Mouse (Mus musculus): Measurements from ENCODE around the gene Efhd1. TPM values are rescaled to one million over a fixed set of nuclear protein-coding genes. Genes with fewer than 3 reads are reported as not detected.

Efhd1 gene
- polyA plus RNA-seq, 1 experiment from 2014 or later = 1.1 TPM

DNA sequence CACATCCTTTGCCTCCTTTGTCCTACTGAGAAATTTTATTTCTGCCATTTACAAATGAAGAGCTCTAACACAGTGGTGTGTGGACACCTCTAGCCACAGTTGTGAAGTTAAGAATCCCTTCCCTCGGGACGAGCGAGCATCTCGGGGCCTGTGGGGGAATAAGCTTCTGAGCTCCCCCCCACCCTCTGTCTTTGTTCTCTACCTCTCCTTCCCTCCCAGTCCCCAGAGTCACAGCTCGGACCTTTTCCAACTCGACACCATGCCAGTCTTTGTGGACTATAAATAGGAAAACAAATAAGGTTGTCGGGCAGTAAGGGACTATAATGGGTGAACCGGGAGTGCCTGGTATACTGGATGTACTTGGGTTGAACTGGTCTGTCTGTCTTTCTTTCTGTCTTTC, 27.3 kb downstream of the Efhd1 start:
- no peaks in the 10 kb centered on the region for H3K36me3 ChIP-seq (ENCODE audit: poor library complexity, severe bottlenecking)
- no peak overlapping the region for H3K4me2 ChIP-seq
- no peaks in the 10 kb centered on the region for H3K9me3 ChIP-seq (replicated peaks)
- no peak overlapping the region for H3K27ac ChIP-seq
- 59% methylated on average over 8 of the region's 8 CpGs for WGBS
- H3K4me3 ChIP-seq = no peak overlapping the region
- no peak overlapping the region for H3K9ac ChIP-seq
- H3K27me3 ChIP-seq = no peaks in the 10 kb centered on the region
- no peak for ATAC-seq
- H3K4me1 ChIP-seq = no peaks in the 10 kb centered on the region

DNA sequence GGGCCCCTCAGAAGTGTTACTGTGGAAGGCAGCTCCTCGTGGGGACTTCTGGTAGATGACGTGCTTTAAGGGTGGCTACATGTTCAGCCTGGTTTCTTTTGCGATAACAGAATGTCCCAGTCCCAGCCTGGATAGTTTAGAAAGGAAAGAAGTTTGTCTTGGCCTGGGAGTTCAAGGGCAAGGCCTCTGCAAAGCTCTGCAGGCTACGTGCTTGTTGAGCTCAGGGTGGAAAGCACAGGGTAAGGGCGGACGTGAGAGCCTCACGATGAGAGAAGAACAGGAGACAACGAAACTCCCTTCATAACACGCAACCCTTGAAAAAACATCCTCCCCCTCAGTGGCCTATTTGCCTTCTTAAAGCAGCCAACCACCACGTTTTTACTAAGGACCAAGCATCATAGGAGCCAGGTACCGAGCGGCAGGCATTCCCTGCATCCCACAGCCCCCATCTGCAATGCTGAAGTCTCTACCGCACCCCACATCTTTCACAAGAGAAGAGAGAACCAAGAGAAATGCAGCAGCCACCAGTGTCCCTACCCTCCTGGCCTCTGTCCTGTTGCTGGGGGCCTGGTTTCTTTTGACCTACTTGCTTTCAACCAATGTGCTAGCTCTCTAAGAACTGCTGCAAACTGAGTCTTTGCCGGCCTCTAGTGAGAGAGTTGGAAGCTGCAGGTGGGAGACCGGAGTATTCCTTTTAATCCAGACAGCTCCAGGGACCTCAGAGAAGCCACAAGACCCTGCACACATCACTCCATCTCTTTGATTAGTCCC, 28.4 kb downstream of the Efhd1 start:
- Histone ChIP-seq H3K36me3 (ENCODE audit: poor library complexity, severe bottlenecking) (no peaks in the 10 kb centered on the region), H3K9me3 (replicated peaks) (no peaks in the 10 kb centered on the region), H3K27ac (no peak overlapping the region), H3K4me2 (no peak overlapping the region), H3K4me3 (no peak overlapping the region), H3K27me3 (no peaks in the 10 kb centered on the region), H3K4me1 (no peaks in the 10 kb centered on the region), H3K9ac (no peak overlapping the region)
- 68% methylated on average over 15 of the region's 15 CpGs for WGBS
- ATAC-seq = no peak

GRCm38 (mm10) chr1:87294063-87294710, 30.0 kb downstream of the Efhd1 start:
- WGBS = 76% methylated on average over 4 of the region's 4 CpGs

DNA sequence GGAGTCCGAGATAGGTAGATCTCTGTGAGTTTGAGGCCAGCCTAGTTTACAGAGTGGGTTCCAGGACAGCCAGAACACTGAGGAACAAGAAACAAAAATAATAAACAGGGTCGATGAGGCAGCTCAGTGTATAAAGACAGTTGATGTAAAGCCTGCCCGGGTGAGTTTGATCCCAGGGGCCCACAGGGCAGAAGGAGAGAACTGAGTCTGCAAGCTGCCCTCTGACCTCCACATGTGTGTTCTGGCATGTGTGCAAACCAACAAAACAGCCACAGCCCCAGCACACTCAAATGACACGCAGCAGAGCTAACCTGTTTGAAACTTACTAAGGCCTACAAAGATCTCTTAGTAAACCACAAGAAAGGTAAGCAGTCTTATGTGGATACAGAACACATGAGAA, 30.8 kb downstream of the Efhd1 start:
- no peak for ATAC-seq
- Histone ChIP-seq H3K9me3 (replicated peaks) (no peaks in the 10 kb centered on the region), H3K4me3 (no peak overlapping the region), H3K27ac (no peak overlapping the region), H3K27me3 (no peaks in the 10 kb centered on the region), H3K36me3 (ENCODE audit: poor library complexity, severe bottlenecking) (no peaks in the 10 kb centered on the region), H3K4me1 (no peaks in the 10 kb centered on the region), H3K4me2 (no peak overlapping the region), H3K9ac (no peak overlapping the region)
- WGBS = 78% methylated on average over 4 of the region's 4 CpGs

More at GRCm38 (mm10) chr1:87294063-87294710, 30.0 kb downstream of the Efhd1 start:
- no peaks in the 10 kb centered on the region for H3K27me3 ChIP-seq
- H3K4me1 ChIP-seq = no peaks in the 10 kb centered on the region
- no peaks in the 10 kb centered on the region for H3K9me3 ChIP-seq (replicated peaks)
- no peak for ATAC-seq
- no peak overlapping the region for H3K27ac ChIP-seq
- H3K4me3 ChIP-seq = no peak overlapping the region
- no peak overlapping the region for H3K4me2 ChIP-seq
- no peak overlapping the region for H3K9ac ChIP-seq
- H3K36me3 ChIP-seq (ENCODE audit: poor library complexity, severe bottlenecking) = no peaks in the 10 kb centered on the region

GRCm38 (mm10) chr1:87297346-87297925, 33.3 kb downstream of the Efhd1 start:
- Histone ChIP-seq H3K27ac (no peak overlapping the region), H3K9me3 (replicated peaks) (no peaks in the 10 kb centered on the region), H3K4me3 (no peak overlapping the region), H3K36me3 (ENCODE audit: poor library complexity, severe bottlenecking) (no peaks in the 10 kb centered on the region), H3K27me3 (no peaks in the 10 kb centered on the region), H3K4me2 (no peak overlapping the region), H3K9ac (no peak overlapping the region), H3K4me1 (no peaks in the 10 kb centered on the region)
- WGBS = 90% methylated on average over 10 of the region's 10 CpGs
- no peak for ATAC-seq

DNA sequence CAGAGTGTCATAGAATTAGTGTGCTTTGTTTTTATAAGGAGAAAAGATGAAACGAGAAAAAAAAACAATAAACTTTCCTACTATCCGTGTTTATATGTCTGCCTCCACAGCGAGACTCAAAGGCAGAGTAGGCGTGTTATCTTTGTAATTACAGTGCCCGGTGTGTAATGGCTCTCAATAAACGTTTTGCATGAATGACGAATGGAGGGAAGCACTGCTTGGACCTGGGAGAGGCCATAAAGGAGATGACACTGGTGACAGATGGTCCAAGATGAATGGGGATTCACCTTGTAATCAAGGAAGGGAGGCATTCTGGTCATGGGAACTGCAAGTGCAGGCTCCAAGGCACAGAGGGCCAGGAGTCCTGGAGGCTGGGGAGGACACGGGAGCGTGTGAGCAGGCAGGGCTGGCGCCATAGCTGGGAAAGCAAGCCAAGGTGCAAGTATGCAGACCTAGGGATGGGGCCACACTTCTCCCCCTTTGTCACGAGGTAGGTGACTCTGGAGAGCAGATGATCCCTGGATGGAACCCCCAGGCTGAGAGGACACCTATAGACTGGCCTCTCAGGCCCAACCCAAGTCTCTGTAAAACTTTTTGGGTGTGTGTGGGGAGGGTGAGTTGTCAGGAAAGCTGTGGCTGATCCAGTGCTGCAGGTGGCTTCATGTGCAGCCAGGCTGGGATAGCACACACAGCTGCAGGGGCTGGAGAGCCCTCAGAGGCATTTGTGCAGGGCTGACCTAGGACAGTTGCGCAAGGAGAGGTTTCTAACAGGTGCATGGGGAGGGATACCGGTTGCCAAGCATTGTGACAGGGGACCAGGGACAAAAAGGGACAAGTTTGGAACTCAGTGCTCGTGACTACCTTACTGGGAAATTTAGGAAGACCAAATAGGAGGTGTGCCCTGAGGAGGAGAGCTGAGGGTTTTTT, 36.5 kb downstream of the Efhd1 start:
- Histone ChIP-seq H3K4me1 (no peaks in the 10 kb centered on the region), H3K27me3 (no peaks in the 10 kb centered on the region), H3K4me2 (no peak overlapping the region), H3K9me3 (replicated peaks) (no peaks in the 10 kb centered on the region), H3K27ac (no peak overlapping the region), H3K36me3 (ENCODE audit: poor library complexity, severe bottlenecking) (no peaks in the 10 kb centered on the region), H3K9ac (no peak overlapping the region), H3K4me3 (no peak overlapping the region)
- ATAC-seq = no peak
- 79% methylated on average over 14 of the region's 14 CpGs for WGBS

DNA sequence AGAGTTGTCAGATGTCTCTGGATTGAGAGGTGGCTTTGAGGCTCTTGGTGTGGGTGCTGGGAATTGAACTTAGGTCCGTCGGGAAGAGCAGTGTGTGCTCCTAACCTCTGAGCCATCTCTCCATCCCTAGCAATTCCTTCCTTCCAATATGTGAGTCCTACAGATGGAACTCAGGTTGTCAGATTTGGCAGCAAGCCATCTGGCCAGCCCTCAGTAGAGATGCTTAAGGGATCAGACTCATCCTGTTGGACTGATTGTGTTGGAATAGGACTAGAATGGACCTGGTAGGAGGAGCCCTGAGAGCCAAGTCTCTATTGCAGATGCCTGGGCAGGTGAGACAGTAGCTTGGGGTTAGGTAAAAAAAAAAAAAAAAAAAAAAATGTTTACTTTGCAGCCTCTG, 37.8 kb downstream of the Efhd1 start:
- Histone ChIP-seq H3K4me1 (no peaks in the 10 kb centered on the region), H3K9me3 (replicated peaks) (no peaks in the 10 kb centered on the region), H3K27me3 (no peaks in the 10 kb centered on the region), H3K4me3 (no peak overlapping the region), H3K36me3 (ENCODE audit: poor library complexity, severe bottlenecking) (no peaks in the 10 kb centered on the region), H3K4me2 (no peak overlapping the region), H3K9ac (no peak overlapping the region), H3K27ac (no peak overlapping the region)
- no peak for ATAC-seq
- WGBS = 86% methylated on average over 2 of the region's 2 CpGs

GRCm38 (mm10) chr1:87308952-87309351, 44.8 kb downstream of the Efhd1 start:
- no peak overlapping the region for H3K4me3 ChIP-seq
- H3K27ac ChIP-seq = no peak overlapping the region
- H3K27me3 ChIP-seq = no peaks in the 10 kb centered on the region
- no peaks in the 10 kb centered on the region for H3K4me1 ChIP-seq
- 91% methylated on average over 3 of the region's 3 CpGs for WGBS
- no peak for ATAC-seq
- no peaks in the 10 kb centered on the region for H3K36me3 ChIP-seq (ENCODE audit: poor library complexity, severe bottlenecking)
- H3K9me3 ChIP-seq (replicated peaks) = no peaks in the 10 kb centered on the region
- H3K4me2 ChIP-seq = no peak overlapping the region
- no peak overlapping the region for H3K9ac ChIP-seq

DNA sequence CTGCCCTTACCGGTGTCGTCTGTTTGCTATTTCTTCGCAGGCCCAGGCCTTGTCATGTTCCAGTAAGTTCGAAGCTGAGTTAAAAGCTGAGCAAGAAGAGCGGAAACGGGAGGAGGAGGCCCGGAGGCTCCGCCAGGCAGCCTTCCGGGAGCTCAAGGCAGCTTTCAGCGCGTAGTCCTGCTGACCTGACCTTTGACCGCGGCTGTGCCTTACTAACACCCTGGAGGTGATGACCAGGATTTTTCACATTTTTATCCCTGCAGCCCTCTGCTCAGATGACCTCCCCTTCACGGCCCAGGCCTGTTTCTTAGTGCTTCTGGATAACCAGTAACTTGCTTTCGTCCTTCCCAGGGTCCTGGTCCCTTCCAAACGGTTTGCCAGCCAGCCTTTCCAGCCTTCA, 45.5 kb downstream of the Efhd1 start:
- H3K27ac ChIP-seq = no peak overlapping the region

GRCm38 (mm10) chr1:87312681-87313080, 48.5 kb downstream of the Efhd1 start:
- no peak overlapping the region for H3K4me3 ChIP-seq
- ATAC-seq = no peak

More for the DNA sequence above, 45.5 kb downstream of the Efhd1 start:
- H3K27me3 ChIP-seq = no peaks in the 10 kb centered on the region
- 90% methylated on average over 16 of the region's 16 CpGs for WGBS
- H3K4me2 ChIP-seq = no peak overlapping the region
- no peak overlapping the region for H3K9ac ChIP-seq
- H3K9me3 ChIP-seq (replicated peaks) = no peaks in the 10 kb centered on the region
- ATAC-seq = no peak
- H3K4me1 ChIP-seq = no peaks in the 10 kb centered on the region
- H3K4me3 ChIP-seq = no peak overlapping the region
- no peaks in the 10 kb centered on the region for H3K36me3 ChIP-seq (ENCODE audit: poor library complexity, severe bottlenecking)

GRCm38 (mm10) chr1:87313116-87313515, 49.0 kb downstream of the Efhd1 start:
- no peaks in the 10 kb centered on the region for H3K9me3 ChIP-seq (replicated peaks)
- H3K4me3 ChIP-seq = no peak overlapping the region
- H3K9ac ChIP-seq = no peak overlapping the region
- no peak overlapping the region for H3K27ac ChIP-seq
- H3K4me2 ChIP-seq = no peak overlapping the region
- H3K36me3 ChIP-seq (ENCODE audit: poor library complexity, severe bottlenecking) = no peaks in the 10 kb centered on the region
- 93% methylated on average over 2 of the region's 2 CpGs for whole genome bisulfite sequencing
- no peaks in the 10 kb centered on the region for H3K27me3 ChIP-seq
- no peak for ATAC-seq
- H3K4me1 ChIP-seq = peaks cover 7% of the 10 kb centered on the region; the same call in 1 of the 2 replicates

More at GRCm38 (mm10) chr1:87312681-87313080, 48.5 kb downstream of the Efhd1 start:
- 93% methylated on average over 2 of the region's 2 CpGs for WGBS
- Histone ChIP-seq H3K27ac (no peak overlapping the region), H3K4me1 (peaks cover 7% of the 10 kb centered on the region; the same call in 1 of the 2 replicates), H3K4me2 (no peak overlapping the region), H3K36me3 (ENCODE audit: poor library complexity, severe bottlenecking) (no peaks in the 10 kb centered on the region), H3K27me3 (no peaks in the 10 kb centered on the region), H3K9me3 (replicated peaks) (no peaks in the 10 kb centered on the region), H3K9ac (no peak overlapping the region)

Data from forebrain, embryonic 13.5 days (tissue).